Mouse (Mus musculus) liver, embryonic 14 days (tissue): ENCODE measurements around the gene Rab8b. TPM values are rescaled to one million over a fixed set of nuclear protein-coding genes. Genes with fewer than 3 reads are reported as not detected.

Experiments
- polyA plus RNA-seq: library from polyadenylated mRNA; depleted of rRNA; stranded (reverse); fragments of >200 nt; gene quantifications from 2 replicates; pipeline ENCODE4 v1.2.3, GENCODE M21; 2012; rRNA removed

Rab8b gene
- polyA plus RNA-seq, result 20.0 and 24.7 TPM in 2 replicates

DNA sequence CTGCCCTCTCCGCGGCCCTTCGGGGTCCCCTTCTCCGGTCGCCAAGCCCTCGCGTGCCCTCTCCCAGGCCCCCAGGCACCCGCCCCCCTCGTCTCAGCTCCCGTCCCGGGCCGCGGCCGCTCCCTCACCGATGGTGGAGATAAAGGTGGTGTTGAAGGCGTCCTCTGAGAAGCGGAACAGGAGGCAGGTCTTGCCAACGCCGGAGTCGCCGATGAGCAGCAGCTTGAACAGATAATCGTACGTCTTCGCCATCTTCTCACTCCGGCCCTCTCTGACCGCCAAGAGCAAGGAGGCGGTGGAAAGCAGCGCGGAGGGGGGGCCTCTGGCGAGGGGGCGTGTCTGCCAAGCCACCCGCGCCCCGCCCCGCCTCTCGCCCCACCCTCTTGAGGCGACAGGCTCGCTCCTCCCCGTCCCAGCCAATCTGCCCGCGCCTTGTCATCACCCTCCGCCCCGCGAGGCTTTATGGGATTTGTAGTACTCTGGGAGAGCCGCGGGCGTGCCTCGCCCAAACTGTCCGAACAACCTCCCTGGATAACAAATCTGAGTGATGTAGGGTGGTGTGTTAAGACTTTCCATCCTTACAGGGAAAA lies at the start of gene Rab8b:
Rab8b (minus strand) TSS at position 306 of the 590 bp plus-strand sequence.

DNA sequence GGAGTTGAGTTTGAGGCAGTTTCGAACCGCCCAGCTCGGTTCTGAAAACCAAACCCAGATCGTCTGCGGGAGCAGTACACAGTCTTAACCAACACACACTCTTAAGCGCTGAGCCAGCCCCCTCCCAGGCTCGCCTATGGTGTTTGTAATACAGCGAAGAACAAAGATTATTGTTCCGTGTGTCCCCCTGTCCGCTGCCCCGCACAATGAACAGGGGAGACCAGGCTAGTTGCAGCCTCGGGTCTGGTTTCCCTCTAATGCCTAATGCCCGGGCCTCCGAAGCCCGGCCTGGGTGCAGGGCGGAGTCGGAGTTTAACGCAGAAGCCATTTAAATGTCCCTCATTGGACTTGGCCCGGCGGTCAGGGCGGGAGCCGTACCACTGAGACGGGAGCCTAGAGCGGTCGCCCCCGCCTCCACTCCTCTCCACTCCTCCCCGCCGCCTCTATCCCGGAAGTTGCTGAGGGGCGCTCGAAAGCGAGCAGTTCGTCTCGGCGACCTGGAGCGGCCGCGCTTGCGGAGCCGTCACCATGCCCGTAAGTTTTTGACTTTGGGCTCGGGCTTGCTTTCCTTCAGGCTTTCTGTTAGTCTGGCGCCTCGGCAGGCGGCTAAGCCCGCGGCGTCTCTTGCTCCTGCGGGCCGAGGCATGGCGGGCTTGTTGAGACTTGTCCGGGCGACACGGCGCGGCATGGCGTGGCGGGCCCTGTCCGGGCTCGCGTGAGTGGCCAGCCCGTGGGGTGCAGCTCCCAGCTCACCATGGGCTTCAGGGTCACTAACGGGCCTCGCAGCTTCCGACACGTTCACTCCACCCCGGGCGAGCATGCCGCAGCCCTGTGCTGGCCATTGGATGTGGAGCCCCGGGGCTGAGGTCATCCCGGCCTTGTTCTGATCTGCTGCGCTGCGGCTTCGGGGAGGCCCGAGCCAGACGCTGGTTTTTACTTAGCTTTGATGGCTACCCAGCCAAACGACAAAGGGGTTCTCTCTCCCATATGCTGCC lies 26.5 kb upstream of the Rab8b start, which contains the start of gene Rps27l:
Rps27l (plus strand) TSS at position 440 of the 995 bp plus-strand sequence.

GRCm38 (mm10) chr9:66834318-66835096 lies 85.0 kb downstream of the Rab8b start, which contains the start of gene Aph1c:
Gene Aph1c (minus strand): TSS chr9:66834726.

DNA sequence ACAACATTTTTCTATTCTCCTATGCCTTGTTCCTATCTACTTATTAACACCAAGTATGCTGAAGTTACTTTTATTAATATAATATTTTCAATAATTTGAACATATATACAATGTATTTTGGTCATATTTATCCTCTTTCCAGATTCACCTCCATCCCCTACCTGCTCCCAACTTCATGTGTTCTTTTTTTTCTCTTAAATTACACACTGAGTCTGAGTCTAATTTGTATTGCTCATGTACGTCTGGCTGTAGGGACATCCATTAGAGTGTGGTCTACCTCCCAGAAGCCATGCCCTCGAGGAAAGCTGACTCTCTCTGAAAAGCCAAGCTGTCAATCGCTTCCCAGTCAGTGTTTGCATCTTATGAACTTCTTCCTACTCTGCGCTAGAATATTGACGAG lies 122.7 kb downstream of the Rab8b start, which contains the start of gene Gm10647:
Gm10647 (plus strand) TSS at position 301 of the 400 bp plus-strand sequence.

GRCm38 (mm10) chr9:66795464-66796324 lies 123.8 kb downstream of the Rab8b start, which contains the start of gene Aph1b:
Gene Aph1b (minus strand): TSS chr9:66795490.

Other genes with a start within 250 kb of the Rab8b start
- gene Car12, start 206.0 kb downstream of the Rab8b start, polyA plus RNA-seq, result 0.16 and 0.32 TPM in 2 replicates
- 0.51 and 0.63 TPM in 2 replicates for gene Aph1b, start 124.2 kb downstream of the Rab8b start, polyA plus RNA-seq
- gene Gm10647, start 122.6 kb downstream of the Rab8b start, polyA plus RNA-seq, result 0.05 and 0.07 TPM in 2 replicates
- gene Aph1c, start 85.0 kb downstream of the Rab8b start, polyA plus RNA-seq, result 0.59 and 0.76 TPM in 2 replicates
- gene Rps27l, start 26.4 kb upstream of the Rab8b start, polyA plus RNA-seq, result 272 and 290 TPM in 2 replicates
- 6.1 and 6.5 TPM in 2 replicates for gene Lactb, start 55.8 kb upstream of the Rab8b start, polyA plus RNA-seq
- 97.8 and 109 TPM in 2 replicates for gene Tpm1, start 129.7 kb upstream of the Rab8b start, polyA plus RNA-seq